Mouse (Mus musculus): ENCODE data around the gene Acsbg1. TPM values are rescaled to one million over a fixed set of nuclear protein-coding genes. Genes with fewer than 3 reads are reported as not detected.

Gene Acsbg1
- polyA plus RNA-seq, 3 experiments from 2014 or later: 59.4 to 69.2 (median 67.4) TPM

DNA sequence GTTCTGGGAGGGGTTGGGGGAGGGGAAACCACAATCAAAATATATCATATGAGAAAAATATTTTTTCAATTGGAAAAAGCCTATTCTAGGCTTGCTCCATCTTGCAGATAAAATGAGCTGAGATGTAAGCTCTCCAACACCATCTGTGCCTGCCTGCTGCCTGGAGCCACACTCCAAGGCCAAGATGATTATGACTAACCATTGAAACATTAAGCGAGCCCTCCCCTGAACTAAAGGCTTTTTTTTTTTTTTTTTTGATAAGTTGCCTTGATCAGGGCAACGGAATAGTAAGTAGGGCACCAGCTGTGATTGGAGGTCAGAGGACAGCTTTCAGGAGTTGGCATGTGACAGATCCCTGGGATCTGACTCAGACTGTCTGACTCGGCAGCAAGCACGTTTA lies 6.8 kb upstream of the Acsbg1 start:
- ATAC-seq: no peak

DNA sequence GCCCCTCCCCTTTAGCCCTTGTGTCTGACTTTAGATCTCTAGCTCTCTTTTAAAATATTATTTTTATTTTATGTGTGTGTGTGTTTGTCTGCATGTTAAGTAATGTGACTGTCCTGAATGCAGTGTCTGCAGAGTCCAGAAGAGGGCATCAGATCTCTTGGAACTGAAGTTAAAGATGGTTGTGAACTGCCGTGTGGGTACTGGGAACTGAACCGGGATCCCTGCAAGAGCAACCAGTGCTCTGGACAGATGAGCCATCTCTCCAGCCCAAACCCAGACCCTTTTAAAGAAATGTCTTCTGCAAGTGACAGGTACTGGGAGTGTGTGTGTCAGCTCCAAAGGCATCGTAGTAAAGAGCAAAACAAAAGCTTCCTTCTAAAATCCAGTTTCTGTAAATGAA lies 4.4 kb upstream of the Acsbg1 start:
- no peak for ATAC-seq

DNA sequence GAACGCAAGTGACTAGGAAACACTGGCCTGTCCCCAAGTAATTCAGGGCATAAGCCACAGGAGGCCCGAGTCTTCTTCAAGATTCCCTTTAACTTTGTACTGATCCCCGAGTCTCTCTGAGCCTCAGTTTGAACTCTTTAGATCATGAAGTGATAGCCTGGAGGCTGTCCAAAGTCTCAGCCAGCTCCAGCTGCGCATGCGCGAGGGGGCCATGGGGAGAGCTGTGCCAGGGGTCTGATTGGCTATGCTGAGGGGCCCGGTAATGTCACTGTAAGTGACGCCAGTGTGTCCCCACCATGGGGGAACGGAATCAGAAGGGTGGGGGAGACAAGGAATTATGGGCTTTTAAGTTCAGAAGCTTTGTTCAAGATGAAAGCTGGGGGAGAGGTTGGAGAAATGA lies 2.7 kb upstream of the Acsbg1 start:
- ATAC-seq: no peak

DNA sequence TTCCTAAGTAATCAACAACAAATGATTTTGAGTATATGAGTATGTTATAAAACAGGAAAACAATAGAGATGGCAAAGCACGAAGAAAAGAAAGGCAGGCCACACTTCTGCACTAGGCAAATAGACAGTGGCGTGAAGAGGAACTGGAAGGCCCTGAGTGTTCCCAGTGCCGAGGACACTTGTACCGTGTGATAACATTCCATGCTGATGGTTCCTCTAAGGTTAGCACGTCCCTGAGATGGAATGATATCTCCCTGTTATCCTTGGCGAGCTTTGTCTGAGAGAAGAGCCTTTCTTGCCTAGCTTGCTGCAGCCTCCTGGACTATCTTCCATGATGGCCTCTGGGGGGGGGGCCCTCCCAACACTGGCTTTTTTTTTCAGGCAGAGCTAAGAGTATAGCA lies 2.9 kb downstream of the Acsbg1 start:
- no peak for ATAC-seq

DNA sequence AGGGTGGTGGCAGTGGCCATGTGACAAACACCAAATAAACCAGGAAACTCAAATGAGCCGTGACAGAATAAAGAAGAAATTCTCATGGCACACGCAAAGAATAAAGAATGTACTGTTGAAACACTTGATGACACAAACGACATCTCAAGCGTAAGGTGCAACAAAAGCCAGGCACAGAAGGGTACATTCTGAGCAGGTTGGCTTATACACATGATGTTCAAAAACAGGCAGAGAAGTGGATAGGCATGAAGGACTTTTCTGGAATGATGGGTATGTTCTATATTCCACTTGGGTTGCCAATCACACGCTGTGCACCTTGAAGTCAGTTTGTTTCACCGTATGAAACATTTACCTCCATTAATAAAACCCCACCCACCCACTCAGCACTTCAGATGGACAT lies 5.3 kb downstream of the Acsbg1 start:
- ATAC-seq: no peak

DNA sequence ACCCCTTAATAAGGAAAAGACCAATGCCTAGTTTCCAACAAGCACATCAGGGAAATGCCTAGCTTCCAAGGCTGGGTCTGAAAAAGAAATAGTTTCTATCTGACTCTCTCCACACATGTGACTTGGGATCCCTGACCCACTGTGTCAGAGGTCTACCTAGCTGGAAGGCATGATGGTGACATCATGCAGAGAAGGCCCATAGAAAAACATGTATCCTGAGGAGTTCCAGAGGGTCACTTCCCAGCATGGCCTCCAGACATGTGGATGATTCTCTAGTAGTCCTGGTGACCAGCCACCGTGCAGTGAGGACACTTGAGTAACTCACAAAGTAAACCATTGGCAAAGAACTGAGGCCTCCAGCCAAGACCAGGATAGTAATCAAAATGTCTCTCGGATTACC lies 5.8 kb downstream of the Acsbg1 start:
- no peak for ATAC-seq

DNA sequence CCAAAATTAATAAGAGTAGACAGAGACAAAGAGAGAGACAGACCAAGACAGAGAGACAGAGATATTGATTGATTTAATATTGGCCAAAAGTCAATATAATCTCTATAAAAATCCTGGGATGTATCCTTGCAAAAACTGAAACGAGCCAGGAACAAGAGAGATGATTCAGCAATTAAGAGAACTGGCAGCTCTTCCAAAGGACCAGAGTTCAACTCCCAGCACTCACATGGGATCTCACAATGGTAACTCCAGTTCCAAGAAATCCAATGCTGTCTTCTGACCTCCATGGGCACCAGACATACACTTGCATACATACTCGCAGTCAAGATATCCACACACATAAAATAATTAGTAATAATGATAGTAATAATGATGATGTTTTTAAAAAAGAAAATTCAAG lies 8.9 kb downstream of the Acsbg1 start:
- no peak for ATAC-seq

DNA sequence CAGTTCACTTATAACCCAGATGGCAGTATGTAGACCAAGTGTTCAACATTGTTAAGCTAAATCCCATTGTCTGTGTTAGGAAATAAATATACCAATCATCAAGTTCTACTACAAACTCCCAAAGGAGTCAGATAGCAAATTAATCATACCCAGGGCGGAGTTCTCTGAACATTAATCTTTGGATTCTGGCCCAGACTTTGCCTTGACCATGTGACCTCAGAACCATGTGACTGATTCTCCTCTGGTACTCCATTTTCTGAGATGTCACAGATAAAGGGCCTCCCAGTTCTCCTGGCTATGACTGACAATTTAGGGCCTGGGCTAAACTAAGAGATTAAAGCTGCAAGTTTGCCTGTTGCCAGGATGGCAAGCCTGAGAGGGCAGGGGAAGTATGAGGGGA lies 12.3 kb downstream of the Acsbg1 start:
- ATAC-seq: no peak

DNA sequence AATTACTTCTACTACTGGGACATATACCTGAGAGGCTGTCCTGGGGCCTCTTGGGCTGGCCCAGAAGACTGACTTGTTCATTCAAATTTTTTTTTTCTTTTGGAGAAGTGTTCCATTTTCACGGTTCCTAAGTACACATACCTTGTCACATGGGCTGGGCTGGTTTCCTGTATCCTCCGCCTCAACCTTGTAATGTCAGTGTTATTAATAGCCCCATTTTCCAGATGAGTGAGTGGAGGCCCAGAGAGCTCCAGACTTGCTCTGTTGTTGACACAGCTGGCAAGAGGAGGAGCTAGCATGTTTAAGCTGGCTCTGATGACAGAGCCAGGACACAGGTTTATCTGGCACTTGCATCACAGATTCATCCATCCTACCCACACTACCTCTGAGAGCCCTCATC lies 14.2 kb downstream of the Acsbg1 start:
- peak; percentile 3 for ATAC-seq

DNA sequence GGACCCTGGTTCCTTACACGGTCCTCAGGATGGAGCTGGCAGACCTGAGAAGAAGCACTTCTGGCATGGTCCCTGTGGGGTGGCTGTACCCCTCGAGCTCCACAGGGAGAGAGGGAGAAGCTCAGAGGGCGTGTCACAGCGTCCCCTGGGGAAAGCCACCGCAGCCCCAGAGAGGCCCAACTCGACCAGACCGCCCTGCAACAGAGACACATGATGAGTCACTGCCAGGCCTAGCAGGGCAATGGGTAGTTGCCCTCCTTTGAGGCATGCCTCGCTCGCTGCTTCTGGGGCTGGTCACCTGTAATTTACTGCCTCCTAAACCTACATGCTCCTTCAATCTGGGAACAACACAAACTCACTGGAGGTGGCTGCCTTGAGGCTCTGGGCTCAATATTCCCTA lies 15.4 kb downstream of the Acsbg1 start:
- no peak for ATAC-seq

DNA sequence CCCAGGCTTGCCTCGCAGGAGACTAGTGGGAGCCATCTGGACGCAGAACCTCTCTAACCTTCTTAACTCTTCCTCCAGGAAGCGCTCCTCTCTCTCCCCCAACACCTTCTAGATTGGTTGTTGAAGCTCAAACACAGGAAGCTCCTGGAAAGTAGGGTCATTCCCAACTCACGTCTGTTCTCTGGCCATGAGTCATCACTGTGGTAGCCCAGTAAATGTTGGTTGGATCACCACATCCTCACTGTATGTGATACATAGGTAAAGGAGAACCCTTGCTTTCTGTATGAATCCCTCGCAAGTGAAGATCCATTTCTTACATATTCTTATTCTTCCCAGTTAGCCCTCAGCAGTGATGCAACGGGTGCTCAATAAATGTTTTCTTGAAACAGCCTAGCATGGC lies 16.1 kb downstream of the Acsbg1 start:
- ATAC-seq: no peak

DNA sequence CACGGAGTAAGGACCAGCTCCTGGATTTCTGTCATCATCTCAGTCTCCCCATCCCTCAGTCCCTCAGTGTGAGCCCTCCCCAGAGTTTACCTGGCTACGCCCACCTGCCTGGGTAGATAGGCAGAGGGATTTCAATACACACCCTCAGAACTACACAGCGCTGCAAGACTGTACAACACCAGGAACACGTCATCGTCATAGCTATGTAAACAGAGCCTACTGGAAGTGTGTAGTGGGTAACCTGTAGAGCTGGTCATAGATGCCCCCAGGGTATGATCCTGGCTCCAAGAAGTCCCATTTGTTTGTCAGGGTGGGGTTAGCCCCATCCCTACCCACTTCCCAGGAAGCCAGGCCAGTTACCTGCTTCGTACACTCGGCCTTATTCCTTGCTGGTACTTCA lies 18.5 kb downstream of the Acsbg1 start:
- no peak for ATAC-seq

DNA sequence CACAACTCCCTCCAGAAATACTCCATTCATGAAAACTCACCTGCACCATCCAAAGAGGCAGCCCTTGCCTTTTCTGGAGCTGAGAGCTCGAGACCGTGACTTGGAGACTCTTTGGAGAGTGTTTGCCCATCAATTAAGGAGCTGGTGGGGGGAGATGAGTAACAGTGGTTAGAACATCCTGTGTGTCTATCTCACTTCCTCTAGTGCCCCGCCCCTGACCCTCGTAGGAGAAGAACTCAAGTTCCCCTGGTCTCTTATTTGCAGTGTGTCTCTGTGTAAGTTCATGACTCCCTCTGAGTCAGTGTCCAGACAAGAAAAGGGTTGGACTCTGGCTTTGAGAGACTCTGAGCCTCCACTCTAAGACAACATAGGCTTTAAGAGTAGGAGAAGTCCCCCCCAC lies 19.1 kb downstream of the Acsbg1 start:
- peak; percentile 98 for ATAC-seq

DNA sequence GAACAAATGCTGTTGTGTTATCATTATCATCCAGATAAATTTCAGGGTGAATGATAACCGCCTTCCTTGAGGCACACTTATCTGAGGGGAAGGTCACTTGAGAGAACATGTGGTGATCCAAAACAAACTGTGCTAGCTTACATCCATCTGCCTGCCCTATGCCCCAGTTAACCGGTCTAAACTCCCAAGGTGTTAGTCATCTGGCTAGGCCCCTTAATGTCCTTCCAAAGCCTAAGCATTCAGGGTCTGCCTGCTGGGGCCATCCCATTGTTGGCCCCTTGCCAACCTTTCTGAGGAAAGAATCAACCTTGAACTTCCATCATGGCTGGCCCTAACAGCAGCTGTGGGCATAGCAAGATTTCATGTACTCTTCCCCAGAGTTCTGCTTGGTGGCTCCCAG lies 19.5 kb downstream of the Acsbg1 start:
- ATAC-seq: peak; percentile 24

DNA sequence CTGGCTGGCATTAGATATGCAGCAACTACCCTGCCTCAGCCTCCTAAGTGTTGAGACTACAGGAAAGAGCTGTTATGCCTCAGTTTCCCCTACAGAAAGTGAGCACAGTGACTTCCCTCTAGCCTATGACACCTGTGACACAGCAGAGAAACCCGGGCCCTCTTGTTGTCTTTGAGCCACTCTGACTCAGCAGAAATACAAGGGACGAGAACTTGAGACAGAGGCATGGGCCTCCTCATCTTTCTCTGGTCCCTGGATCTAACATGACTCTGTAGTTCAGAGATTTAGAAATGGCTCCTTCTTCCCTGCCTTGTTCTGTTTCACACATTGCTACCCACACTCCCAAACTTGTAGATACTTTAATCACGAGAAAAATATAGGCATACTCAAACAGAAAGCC lies 20.1 kb downstream of the Acsbg1 start:
- no peak for ATAC-seq

DNA sequence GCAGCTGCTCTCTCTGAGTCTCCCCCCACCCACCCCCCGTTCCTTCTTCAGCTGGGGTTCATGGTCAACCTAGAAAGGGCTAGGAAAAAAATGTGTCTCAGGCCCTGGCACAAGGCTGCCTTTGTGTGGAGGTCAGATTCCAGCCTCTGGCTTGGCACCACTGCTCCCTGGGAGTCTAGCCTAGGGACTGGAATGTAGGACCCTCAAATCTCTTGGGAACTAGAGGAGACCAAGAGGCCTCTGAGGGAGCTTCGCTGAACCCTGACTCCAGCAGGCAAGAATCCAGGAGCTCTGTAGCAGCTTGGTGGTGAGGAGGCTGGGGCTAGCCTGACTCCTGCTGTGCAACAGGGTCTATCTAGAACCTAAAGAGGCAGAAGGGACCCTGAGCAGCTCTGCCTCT lies 22.5 kb downstream of the Acsbg1 start:
- ATAC-seq: no peak

DNA sequence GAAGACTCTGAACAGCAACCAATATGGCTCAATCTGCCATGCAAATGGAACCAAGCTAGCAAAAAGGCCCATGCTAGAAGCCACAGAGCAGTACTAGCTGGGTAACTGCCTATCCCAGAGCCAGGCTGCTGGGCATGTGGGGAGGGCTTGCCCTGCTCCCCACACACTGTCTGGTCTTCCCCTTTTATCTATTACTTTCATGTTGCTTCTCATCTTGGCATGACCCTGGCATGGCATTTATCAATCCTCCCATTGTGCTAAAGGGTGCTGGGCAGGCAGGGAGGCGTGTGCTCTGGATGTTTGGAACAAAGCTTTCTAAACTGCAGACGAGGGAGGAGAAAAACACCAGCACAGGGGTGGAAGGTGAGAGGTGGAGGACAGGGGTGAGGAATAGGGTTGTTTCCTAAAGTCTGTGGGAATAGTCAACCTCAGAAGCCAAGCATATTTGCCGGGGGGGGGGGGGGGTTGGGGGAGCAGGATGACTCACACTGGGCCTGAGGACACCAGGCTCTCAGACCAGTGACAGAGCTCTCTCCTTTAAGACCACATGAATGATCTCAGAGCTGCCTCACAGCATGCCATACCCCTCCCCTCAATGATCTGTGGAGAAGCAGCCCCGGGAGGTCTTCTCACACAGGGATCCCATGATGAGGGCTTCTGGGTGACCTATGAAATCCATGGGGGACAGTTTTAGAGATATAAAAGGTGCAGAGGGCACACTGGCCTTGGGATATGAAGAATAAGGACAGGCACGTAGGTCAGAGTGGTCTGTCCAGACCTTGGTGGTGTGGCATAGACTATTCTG lies 24.0 kb downstream of the Acsbg1 start:
- no peak for ATAC-seq

DNA sequence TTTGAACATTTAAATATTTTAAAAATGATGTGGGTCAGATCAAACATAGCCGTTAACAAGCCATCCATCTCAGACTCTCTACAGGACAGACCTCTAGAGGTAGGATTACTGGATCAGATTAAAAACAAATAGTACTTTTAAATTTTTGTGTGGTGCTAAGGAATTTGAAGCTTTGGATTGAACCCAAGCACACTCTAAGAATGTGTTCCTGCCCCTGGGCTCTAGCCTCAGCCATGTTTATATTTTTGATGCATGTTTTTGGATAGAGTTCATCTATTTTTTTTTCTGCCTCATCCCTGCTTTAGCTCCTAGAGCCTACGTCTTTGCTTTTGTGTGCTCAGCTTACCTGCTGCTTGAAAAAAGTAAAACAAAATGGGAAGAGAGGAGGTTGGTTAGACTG lies 28.3 kb downstream of the Acsbg1 start:
- ATAC-seq: no peak

DNA sequence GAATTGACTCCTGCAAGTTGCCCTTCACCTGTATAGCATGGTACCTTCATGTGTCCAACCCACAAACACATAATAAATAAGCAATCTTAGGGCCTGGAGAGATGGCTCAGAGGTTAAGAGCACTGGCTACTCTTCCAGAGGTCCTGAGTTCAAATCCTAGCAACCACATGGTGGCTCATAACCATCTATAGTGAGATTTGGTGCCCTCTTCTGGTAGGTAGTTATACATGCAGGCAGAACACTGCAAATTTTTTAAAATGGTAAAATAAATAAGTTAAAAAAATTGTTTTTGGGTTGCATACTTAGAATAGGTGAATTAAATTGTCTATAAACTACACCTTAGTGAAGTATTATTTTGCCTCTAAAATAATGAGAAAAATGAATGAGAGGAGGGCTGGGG lies 30.8 kb downstream of the Acsbg1 start:
- no peak for ATAC-seq

DNA sequence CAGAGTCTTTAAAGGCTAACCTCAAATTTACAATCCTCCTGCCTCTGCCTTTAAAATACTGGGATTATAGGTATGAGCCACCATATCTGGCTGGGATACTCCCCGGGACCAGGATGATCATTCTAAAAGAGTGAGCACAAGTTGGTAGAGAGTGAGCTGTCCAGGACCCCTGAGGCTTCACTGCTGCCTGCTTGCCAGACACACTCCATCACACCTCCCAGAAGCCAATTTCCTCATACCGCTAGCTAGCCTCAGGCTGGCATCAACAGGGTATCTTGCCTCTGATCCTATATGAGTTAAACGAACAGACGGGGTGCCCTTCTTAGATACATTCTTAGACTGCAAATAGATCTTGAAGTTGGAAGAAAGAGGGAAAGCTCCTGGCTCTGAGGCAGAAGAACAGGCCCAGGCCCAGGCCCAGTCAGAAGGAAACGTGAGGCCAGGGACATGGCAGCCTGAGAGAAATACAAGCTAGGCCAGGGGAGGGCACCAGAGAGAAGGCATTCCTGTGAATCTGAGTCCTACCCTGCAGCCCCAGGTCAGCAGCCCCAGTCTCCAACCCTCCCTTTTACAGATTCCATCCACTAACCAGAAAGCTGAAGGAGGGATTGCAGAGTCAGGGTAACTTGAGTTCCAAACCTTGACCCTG lies 31.9 kb downstream of the Acsbg1 start:
- ATAC-seq: no peak

DNA sequence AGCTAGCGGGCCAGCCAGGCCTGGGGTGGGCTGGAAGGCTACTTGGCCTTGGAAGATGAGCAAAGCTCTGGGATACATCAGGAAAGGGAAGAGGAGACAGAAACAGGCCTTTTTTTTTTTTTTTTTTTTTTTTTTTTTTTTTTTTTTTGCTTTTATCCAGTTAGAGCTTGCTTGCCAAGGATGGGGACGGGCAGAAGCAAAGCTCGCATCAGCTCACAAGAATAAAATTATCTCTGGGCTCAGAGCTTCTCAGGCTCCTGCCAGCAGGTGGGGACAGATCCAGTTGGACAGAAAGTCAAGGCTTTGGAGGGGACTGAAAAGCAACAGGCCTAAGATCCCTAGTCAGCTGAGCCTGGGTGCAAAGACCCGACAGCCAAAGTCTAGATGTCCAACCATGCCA lies 32.9 kb downstream of the Acsbg1 start:
- no peak for ATAC-seq

DNA sequence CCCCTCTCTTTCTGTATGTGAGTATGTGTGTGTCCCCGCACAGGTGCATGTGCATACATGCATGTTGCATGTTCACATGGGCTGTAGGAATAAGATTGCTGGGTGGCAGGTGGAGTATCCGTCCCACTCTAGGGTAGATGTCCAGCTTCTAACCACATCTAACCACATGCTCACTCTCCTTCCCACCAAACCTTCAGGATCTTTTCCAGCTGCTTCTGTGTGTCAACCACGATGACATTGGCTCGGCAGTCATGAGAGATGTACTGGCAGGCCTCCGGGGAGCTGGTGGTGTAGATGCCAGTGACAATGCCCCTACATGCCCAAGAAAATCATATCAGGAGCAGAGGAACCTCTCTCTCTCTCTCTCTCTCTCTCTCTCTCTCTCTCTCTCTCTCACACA lies 34.4 kb downstream of the Acsbg1 start:
- ATAC-seq: no peak

DNA sequence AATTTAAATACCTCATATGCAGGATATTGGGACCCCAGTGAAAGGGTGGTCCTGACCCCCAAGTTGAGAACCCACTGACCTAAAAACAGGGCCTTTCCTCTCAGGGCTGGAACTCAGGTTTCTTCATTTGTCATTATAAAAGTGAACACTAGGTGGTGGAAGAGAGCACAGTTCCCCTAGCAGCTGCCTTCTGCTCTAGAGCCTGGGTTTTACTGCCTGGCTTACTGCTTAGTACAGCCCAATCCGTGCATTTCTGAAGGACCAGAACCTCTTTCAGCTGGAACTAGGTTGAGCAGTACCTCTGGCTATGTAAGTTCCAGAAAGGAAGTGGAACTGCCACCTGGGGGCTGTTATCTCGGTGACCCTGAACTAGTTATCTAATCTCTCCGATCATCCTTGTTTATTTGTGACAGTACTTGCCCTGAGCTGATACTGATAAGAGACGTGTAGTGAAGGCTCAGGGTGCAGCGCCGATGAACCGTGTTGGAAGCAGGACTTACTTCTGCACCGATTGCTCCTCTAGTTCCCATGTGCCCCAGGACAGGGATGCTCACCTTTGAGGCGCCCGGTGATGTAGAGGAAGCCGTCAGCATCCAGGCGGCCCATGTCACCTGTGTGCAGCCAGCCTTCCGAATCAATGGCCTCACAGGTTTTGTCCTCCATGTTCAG lies 47.4 kb downstream of the Acsbg1 start:
- peak; percentile 28 for ATAC-seq

DNA sequence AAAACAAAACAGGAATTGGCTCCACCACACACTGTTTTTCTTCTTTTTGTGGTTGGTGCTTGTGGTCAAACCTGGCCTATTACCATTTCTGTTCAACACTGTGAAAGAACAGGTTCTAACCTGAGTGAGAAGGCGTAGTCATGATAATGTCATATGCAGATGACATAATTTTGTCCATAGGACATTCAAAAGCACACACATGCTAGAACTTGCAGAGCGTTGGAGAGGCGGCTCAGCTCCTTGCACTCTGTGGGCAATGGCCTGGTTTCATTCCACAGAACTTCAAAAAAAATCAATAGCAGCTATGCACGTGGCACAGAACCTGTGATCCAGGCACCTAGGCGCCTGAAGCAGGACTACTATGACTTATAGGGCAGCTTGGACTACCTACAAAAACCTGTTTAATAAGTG lies 48.9 kb downstream of the Acsbg1 start:
- peak; percentile 80 for ATAC-seq

Measured in inflammation-experienced regulatory T-cells, adult 6 months (primary cell).